Mouse (Mus musculus): Measurements from ENCODE around the gene Macrod1. TPM values are rescaled to one million over a fixed set of nuclear protein-coding genes. Genes with fewer than 3 reads are reported as not detected.

Gene Macrod1
- polyA plus RNA-seq, 1 experiment from 2014 or later, result 4.4 TPM

DNA sequence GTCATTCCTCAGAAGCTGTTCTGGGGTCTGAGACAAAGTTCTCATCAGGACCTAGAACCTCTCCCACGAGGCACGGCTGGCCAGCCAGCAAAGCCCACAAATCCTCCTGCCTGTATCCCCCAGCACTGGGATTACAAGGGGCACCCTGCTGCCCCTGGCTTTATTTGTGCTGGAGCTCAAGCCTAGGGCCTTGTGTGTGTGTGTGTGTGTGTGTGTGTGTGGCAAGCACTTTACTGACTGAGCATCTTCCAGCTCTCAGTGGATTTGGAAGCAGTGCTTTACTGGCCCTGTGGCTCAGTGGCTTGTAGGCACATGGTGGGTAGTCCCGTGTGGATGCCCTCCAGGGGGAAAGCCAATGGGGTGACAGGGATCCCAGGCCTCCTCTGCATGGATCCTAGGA is 56.0 kb downstream of the Macrod1 start:
- H3K27ac ChIP-seq, result peak overlapping the region; percentile 85
- peaks cover 88% of the 10 kb centered on the region for H3K4me1 ChIP-seq
- H3K27me3 ChIP-seq (ENCODE audit: low read depth, poor library complexity, severe bottlenecking), result peaks cover 82% of the 10 kb centered on the region
- no peak overlapping the region for H3K4me3 ChIP-seq
- WGBS, result 38% methylated on average over 3 of the region's 3 CpGs
- no peaks in the 10 kb centered on the region for H3K36me3 ChIP-seq
- no peak for DNase-seq (ENCODE audit: low spot score)
- no peaks in the 10 kb centered on the region for H3K9me3 ChIP-seq (replicated peaks)

DNA sequence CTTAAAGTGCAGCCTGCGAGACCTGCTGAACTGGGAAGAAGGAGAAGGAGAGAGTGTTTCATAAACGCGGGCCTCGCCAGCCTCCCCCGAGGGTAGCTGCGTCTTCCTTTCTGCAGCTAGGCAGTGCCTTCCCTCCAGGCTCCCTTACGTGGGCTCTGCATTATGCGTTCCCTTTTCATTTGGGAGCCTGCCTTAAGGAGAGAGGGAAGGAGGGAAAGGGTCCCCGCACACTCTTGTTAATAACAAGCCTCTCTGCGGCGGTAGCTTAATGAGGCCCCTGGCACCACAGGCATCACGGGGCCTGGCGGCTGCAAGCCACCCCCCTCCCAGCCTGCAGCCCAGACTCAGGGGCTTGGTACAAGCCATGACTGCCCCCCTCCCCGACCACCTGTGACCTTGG is 57.0 kb downstream of the Macrod1 start:
- Histone ChIP-seq H3K27me3 (ENCODE audit: low read depth, poor library complexity, severe bottlenecking) (peaks cover 82% of the 10 kb centered on the region), H3K27ac (peak overlapping the region; percentile 85), H3K36me3 (no peaks in the 10 kb centered on the region), H3K4me1 (peaks cover 93% of the 10 kb centered on the region), H3K9me3 (replicated peaks) (no peaks in the 10 kb centered on the region), H3K4me3 (peak overlapping the region; percentile 16; the same call in 1 of the 2 replicates)
- DNase-seq (ENCODE audit: low spot score), result peak; percentile 53
- 13% methylated on average over 14 of the region's 14 CpGs for WGBS

- H3K27me3 ChIP-seq (ENCODE audit: low read depth, poor library complexity, severe bottlenecking), result peaks cover 82% of the 10 kb centered on the region
These were observed 59.6 kb downstream of the Macrod1 start for GRCm38 (mm10) chr19:7116038-7116731.

GRCm38 (mm10) chr19:7117141-7117540 is 60.5 kb downstream of the Macrod1 start:
- no peak for DNase-seq (ENCODE audit: low spot score)
- Histone ChIP-seq H3K4me1 (peaks cover 87% of the 10 kb centered on the region), H3K27ac (peak overlapping the region; percentile 79), H3K9me3 (replicated peaks) (no peaks in the 10 kb centered on the region), H3K4me3 (no peak overlapping the region), H3K27me3 (ENCODE audit: low read depth, poor library complexity, severe bottlenecking) (peaks cover 82% of the 10 kb centered on the region), H3K36me3 (no peaks in the 10 kb centered on the region)
- WGBS, result 45% methylated on average over 4 of the region's 4 CpGs

More at GRCm38 (mm10) chr19:7116038-7116731, 59.6 kb downstream of the Macrod1 start:
- Histone ChIP-seq H3K27ac (peak overlapping the region; percentile 79), H3K36me3 (no peaks in the 10 kb centered on the region), H3K4me1 (peaks cover 87% of the 10 kb centered on the region), H3K9me3 (replicated peaks) (no peaks in the 10 kb centered on the region), H3K4me3 (no peak overlapping the region)
- no peak for DNase-seq (ENCODE audit: low spot score)
- 85% methylated on average over 4 of the region's 4 CpGs for WGBS

DNA sequence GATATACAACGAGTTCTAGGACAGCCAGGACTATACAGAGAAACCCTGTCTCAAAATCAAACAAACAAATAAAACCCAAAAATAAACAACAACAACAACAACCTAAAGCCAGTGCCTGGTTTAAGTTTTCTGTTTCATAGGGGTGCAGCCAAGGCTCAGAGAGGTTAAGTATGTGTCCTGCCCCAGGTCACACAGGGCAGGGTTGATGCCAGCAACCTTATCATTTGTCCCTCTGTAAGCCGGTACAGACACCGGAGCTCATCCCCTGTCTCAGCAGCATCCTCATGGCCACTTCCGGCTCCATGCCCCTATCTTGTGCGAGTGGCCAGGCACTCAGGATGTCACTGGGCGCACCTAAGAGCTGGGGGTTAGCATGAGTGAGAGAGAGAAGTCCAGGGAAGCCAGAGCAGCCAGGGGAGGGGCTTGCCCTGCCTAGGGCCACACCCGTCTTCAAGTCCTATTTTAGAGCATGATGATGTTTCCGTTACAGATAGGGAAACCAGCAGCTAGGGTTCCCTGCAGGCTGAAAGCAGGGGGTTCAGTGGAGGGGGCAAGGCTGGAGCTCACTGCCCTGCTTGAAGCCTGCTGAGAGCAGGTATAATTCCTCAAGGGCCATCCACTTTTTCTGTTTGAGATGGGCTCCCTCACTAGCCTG is 61.2 kb downstream of the Macrod1 start:
- no peak for DNase-seq (ENCODE audit: low spot score)
- Histone ChIP-seq H3K4me3 (no peak overlapping the region), H3K36me3 (no peaks in the 10 kb centered on the region), H3K9me3 (replicated peaks) (no peaks in the 10 kb centered on the region), H3K27ac (peak overlapping the region; percentile 79), H3K27me3 (ENCODE audit: low read depth, poor library complexity, severe bottlenecking) (peaks cover 82% of the 10 kb centered on the region), H3K4me1 (peaks cover 87% of the 10 kb centered on the region)
- 77% methylated on average over 8 of the region's 8 CpGs for WGBS

DNA sequence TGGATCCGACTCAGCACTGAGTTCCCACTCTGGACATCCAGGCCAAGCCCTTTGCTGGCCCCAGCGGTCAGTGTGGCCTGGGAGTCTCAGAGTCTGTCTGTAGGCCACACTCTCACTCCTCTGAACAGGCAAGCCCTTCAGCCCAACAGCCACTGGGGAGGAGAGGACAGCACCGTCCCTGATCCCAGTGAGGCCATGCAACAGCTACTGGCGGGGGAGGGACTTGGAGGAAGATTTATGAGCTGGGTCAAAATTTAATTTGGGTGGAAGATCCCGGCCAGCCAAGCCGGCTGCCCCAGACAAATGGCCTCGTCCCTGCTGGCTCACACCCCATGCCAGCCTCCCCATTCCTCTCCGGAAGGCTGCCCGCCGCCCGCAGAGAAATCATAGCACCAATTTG is 64.6 kb downstream of the Macrod1 start:
- peaks cover 88% of the 10 kb centered on the region for H3K27me3 ChIP-seq (ENCODE audit: low read depth, poor library complexity, severe bottlenecking)
- 37% methylated on average over 11 of the region's 11 CpGs for WGBS
- DNase-seq (ENCODE audit: low spot score), result no peak
- H3K9me3 ChIP-seq (replicated peaks), result no peaks in the 10 kb centered on the region
- H3K36me3 ChIP-seq, result no peaks in the 10 kb centered on the region
- peak overlapping the region; percentile 64 for H3K27ac ChIP-seq
- H3K4me3 ChIP-seq, result peak overlapping the region; percentile 9
- peaks cover 57% of the 10 kb centered on the region for H3K4me1 ChIP-seq

GRCm38 (mm10) chr19:7122277-7122676 is 65.7 kb downstream of the Macrod1 start:
- Histone ChIP-seq H3K4me1 (peaks cover 47% of the 10 kb centered on the region), H3K4me3 (no peak overlapping the region), H3K27ac (peak overlapping the region; percentile 64; the same call in 1 of the 2 replicates), H3K9me3 (replicated peaks) (no peaks in the 10 kb centered on the region), H3K36me3 (no peaks in the 10 kb centered on the region), H3K27me3 (ENCODE audit: low read depth, poor library complexity, severe bottlenecking) (peaks cover 93% of the 10 kb centered on the region)
- WGBS, result 74% methylated on average over 4 of the region's 4 CpGs
- no peak for DNase-seq (ENCODE audit: low spot score)

- H3K27ac ChIP-seq, result peak overlapping the region; percentile 64; the same call in 1 of the 2 replicates
These were observed 66.2 kb downstream of the Macrod1 start for GRCm38 (mm10) chr19:7122698-7123306.

GRCm38 (mm10) chr19:7125526-7126156 is 69.0 kb downstream of the Macrod1 start:
- Histone ChIP-seq H3K4me1 (peaks cover 52% of the 10 kb centered on the region), H3K9me3 (replicated peaks) (no peaks in the 10 kb centered on the region), H3K27me3 (ENCODE audit: low read depth, poor library complexity, severe bottlenecking) (peaks cover 85% of the 10 kb centered on the region), H3K36me3 (no peaks in the 10 kb centered on the region), H3K27ac (no peak overlapping the region), H3K4me3 (no peak overlapping the region)
- no peak for DNase-seq (ENCODE audit: low spot score)
- 92% methylated on average over 4 of the region's 4 CpGs for WGBS

More at GRCm38 (mm10) chr19:7122698-7123306, 66.2 kb downstream of the Macrod1 start:
- WGBS, result 60% methylated on average over 10 of the region's 10 CpGs
- H3K36me3 ChIP-seq, result no peaks in the 10 kb centered on the region
- peaks cover 41% of the 10 kb centered on the region for H3K4me1 ChIP-seq
- no peaks in the 10 kb centered on the region for H3K9me3 ChIP-seq (replicated peaks)
- peaks cover 88% of the 10 kb centered on the region for H3K27me3 ChIP-seq (ENCODE audit: low read depth, poor library complexity, severe bottlenecking)
- H3K4me3 ChIP-seq, result no peak overlapping the region
- DNase-seq (ENCODE audit: low spot score), result no peak

DNA sequence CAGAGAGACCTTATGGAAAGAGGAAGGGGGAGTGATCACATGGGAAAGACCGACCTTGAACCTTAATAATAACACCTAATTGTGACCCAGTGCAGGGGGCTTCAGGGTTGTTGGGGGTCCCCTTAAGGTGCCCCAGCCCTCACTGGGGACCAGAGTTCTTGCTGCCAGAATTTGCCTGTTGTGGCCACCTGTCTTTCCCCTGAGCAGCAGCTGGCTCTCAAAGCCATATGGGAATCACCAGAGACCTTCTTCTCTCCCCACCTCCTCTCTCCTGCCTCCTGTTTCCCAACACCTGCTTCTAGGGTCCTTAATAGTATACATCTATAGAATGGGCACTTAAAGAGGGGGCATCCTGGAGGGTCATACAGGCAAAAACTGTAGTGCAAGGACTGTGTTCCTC is 69.6 kb downstream of the Macrod1 start:
- peaks cover 85% of the 10 kb centered on the region for H3K27me3 ChIP-seq (ENCODE audit: low read depth, poor library complexity, severe bottlenecking)
- DNase-seq (ENCODE audit: low spot score), result no peak
- H3K4me3 ChIP-seq, result no peak overlapping the region
- 60% methylated on average over 1 of the region's 1 CpGs for WGBS
- no peaks in the 10 kb centered on the region for H3K9me3 ChIP-seq (replicated peaks)
- H3K4me1 ChIP-seq, result peaks cover 52% of the 10 kb centered on the region
- H3K27ac ChIP-seq, result no peak overlapping the region
- no peaks in the 10 kb centered on the region for H3K36me3 ChIP-seq

GRCm38 (mm10) chr19:7126933-7127332 is 70.3 kb downstream of the Macrod1 start:
- no peaks in the 10 kb centered on the region for H3K9me3 ChIP-seq (replicated peaks)
- H3K4me3 ChIP-seq, result no peak overlapping the region
- no peaks in the 10 kb centered on the region for H3K36me3 ChIP-seq
- WGBS, result 77% methylated on average over 2 of the region's 2 CpGs
- no peak for DNase-seq (ENCODE audit: low spot score)
- H3K27ac ChIP-seq, result no peak overlapping the region
- H3K27me3 ChIP-seq (ENCODE audit: low read depth, poor library complexity, severe bottlenecking), result peaks cover 85% of the 10 kb centered on the region
- peaks cover 52% of the 10 kb centered on the region for H3K4me1 ChIP-seq

DNA sequence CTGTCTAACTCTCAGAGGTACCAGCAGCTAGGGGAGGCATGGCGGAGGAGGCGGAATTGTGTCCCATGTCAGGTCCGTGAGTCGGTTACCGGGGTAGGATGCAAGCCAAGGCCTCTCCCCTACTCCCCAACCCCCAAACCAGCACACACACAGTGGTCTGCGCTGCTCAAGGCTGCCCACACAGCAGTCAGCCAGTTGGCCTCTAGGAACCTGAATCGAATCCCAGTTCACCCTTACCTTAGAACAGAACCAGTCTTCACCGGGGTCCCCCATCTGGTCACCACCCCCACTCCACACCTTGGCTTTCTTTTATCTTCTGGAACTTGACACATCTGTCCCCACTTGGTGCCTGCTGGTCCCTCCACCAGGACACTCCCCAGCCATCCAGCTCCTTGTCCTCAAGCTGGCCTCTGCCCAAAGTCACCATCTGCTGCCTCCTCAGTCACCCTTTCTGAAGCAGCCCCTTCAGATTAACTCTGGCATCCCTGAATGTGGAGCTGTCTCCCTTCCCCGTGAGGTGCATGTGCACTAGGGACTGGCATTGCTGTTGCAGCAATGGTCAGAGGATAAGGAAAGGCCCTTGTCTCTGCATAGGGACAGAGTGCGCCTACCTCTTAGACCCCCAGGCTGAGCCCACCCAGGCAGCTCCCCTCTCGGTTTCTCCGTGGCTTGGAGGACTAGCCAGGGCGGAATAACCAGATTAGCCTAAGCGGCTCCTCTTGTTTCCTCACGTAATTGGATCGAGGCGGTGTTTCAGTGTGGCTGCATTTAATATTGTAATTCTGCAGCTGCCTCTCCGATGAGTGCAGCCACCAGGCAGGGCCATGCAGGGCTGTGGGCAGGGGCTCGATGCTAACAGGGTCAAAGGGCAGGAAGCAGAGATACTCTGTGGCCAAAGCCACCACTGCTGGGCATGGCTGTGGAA is 72.2 kb downstream of the Macrod1 start:
- Histone ChIP-seq H3K27ac (no peak overlapping the region; the same call in 1 of the 2 replicates), H3K4me3 (no peak overlapping the region), H3K27me3 (ENCODE audit: low read depth, poor library complexity, severe bottlenecking) (peaks cover 86% of the 10 kb centered on the region), H3K4me1 (peaks cover 57% of the 10 kb centered on the region), H3K9me3 (replicated peaks) (no peaks in the 10 kb centered on the region), H3K36me3 (no peaks in the 10 kb centered on the region)
- 60% methylated on average over 19 of the region's 19 CpGs for WGBS
- DNase-seq (ENCODE audit: low spot score), result no peak
